Mouse (Mus musculus): ENCODE results near the gene Artn. TPM values are rescaled to one million over a fixed set of nuclear protein-coding genes. Genes with fewer than 3 reads are reported as not detected.
A peak's percentile ranks its signal among the peaks of the same experiment; 100 is the strongest.

Artn gene
- polyA plus RNA-seq, 1 experiment from 2014 or later: 0.30 TPM

GRCm38 (mm10) chr4:117890031-117890430 lies 39.5 kb downstream of the Artn start:
- DNase-seq (ENCODE audit: low spot score): no peak

GRCm38 (mm10) chr4:117889471-117889870 lies 40.1 kb downstream of the Artn start:
- DNase-seq (ENCODE audit: low spot score): no peak

- no peak for DNase-seq (ENCODE audit: low spot score)
Measured at GRCm38 (mm10) chr4:117887920-117888319, 41.6 kb downstream of the Artn start.

- DNase-seq (ENCODE audit: low spot score): peak; percentile 90
Measured at GRCm38 (mm10) chr4:117887133-117887532, 42.4 kb downstream of the Artn start, which contains the start of gene Atp6v0b. TSS of gene Atp6v0b (minus strand) at chr4:117887333.

- DNase-seq (ENCODE audit: low spot score): peak; percentile 22
Measured at GRCm38 (mm10) chr4:117886644-117887043, 42.9 kb downstream of the Artn start.

GRCm38 (mm10) chr4:117885994-117886393 lies 43.6 kb downstream of the Artn start:
- DNase-seq (ENCODE audit: low spot score): no peak

- DNase-seq (ENCODE audit: low spot score): no peak
Measured at GRCm38 (mm10) chr4:117885093-117885492, 44.5 kb downstream of the Artn start.

GRCm38 (mm10) chr4:117884146-117884545 lies 45.4 kb downstream of the Artn start:
- no peak for DNase-seq (ENCODE audit: low spot score)

- no peak for DNase-seq (ENCODE audit: low spot score)
Measured at GRCm38 (mm10) chr4:117882701-117883691, 46.6 kb downstream of the Artn start, which contains the start of gene B4galt2. TSS of gene B4galt2 (minus strand) at chr4:117883487.

GRCm38 (mm10) chr4:117878703-117879102 lies 50.9 kb downstream of the Artn start:
- no peak for DNase-seq (ENCODE audit: low spot score)

GRCm38 (mm10) chr4:117878301-117878700 lies 51.3 kb downstream of the Artn start:
- DNase-seq (ENCODE audit: low spot score): no peak

Other genes starting within 250 kb of the Artn start
- gene Dmap1, start 247.5 kb downstream of the Artn start, polyA plus RNA-seq (2015; fragmentation: Nextera tagmentation; extraction: Ambion mirVana): 51.7 and 53.7 TPM in 2 replicates
- not detected in 2 replicates for gene Gm12845, start 205.4 kb downstream of the Artn start, polyA plus RNA-seq (2015; fragmentation: Nextera tagmentation; extraction: Ambion mirVana)
- 0.10 TPM in 1 of 2 replicates, not detected in the other for gene Klf17, start 164.1 kb downstream of the Artn start, polyA plus RNA-seq (2015; fragmentation: Nextera tagmentation; extraction: Ambion mirVana)
- 1.4 and 2.6 TPM in 2 replicates for gene Slc6a9, start 95.3 kb downstream of the Artn start, polyA plus RNA-seq (2015; fragmentation: Nextera tagmentation; extraction: Ambion mirVana)
- gene Ccdc24, start 57.2 kb downstream of the Artn start, polyA plus RNA-seq (2015; fragmentation: Nextera tagmentation; extraction: Ambion mirVana): 0.08 and 0.33 TPM in 2 replicates
- gene B4galt2, start 46.3 kb downstream of the Artn start, polyA plus RNA-seq (2015; fragmentation: Nextera tagmentation; extraction: Ambion mirVana): 1.3 and 1.7 TPM in 2 replicates
- 215 TPM in 2 replicates for gene Atp6v0b, start 42.4 kb downstream of the Artn start, polyA plus RNA-seq (2015; fragmentation: Nextera tagmentation; extraction: Ambion mirVana)
- 20.4 and 22.5 TPM in 2 replicates for gene Dph2, start 37.7 kb downstream of the Artn start, polyA plus RNA-seq (2015; fragmentation: Nextera tagmentation; extraction: Ambion mirVana)
- 22.0 and 25.4 TPM in 2 replicates for gene Ipo13, start 14.8 kb downstream of the Artn start, polyA plus RNA-seq (2015; fragmentation: Nextera tagmentation; extraction: Ambion mirVana)
- 4.2 and 4.7 TPM in 2 replicates for gene St3gal3, start 205.2 kb upstream of the Artn start, polyA plus RNA-seq (2015; fragmentation: Nextera tagmentation; extraction: Ambion mirVana)

Data from thymus, postnatal 0 days (tissue).